Mouse (Mus musculus) frontal cortex, adult (tissue): ENCODE measurements around the gene Gm11437.

Experiments used
- ATAC-seq: cut with Nextera tagmentation; 2 replicates; pipeline ENCODE4 v1.9.2; 2017; ENCODE audit warnings: mild to moderate bottlenecking, moderate library complexity, mixed read lengths; ENCODE audit not compliant: low TSS enrichment

Gene Gm11437

DNA sequence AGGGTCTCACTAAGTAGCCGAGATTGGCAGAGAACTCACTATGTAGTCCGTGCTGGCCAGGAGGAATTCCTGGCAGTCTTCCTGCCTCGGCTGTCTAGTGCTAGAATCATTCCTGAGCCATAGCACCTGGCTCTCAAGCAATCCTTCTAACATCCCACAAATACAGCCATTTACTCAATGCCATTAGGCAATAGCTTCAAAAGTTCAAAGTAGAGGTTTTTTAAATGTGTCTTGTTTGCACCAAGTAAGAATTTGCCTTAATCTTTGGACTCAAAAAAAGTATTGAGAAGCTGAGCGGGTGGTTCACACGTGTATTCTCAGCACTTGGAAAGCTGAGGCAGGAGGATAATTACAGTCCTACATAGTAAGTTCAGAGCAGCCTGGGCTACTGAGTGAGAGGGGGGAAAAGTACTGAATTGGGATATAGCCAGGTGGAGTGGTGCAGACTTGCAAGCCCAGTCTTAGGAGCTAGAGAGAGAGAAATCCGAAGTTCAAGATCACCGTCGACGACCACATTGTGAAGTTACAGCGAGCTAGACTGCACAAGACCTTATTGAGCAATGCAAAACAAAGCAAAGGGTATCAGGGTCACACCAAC is 22.0 kb downstream of the Gm11437 start:
- ATAC-seq = no peak

DNA sequence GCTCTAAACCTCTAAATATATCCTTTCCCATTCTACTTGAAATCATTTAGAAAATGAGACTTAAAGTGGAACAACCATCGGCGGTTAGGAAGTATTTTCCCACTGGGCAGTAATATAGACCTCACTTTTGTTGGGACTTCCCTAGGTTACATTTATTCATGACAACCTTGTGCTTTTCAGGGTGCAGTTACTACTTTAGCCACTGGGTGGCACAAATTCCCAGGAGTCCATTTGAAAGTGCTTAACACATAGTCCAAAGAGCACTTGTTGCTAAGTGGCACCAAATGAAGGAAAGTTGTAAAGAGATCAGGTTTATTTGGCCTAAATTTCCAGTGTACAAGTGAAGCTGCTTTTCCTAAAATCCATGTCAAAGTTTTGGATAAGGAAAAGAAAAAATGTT is 25.5 kb downstream of the Gm11437 start:
- no peak for ATAC-seq

DNA sequence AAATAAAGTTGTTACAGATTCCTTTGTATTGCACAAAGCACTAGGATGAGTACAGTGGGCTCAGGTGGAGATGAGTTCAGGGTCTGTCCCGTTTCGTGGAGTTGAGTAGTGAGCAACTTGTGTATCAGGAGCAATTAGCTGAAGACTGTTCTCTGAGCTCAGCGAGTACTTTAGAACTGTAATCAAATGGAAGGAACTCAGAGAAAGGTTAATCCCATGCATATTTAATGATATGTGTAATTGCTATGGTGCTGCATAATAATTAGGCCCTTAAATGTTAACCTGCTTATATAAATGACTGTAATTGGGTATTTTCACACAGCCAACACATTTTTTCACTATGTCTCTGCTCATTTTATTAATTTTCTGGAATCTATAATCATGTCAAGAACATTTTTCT is 30.8 kb downstream of the Gm11437 start:
- ATAC-seq = no peak

DNA sequence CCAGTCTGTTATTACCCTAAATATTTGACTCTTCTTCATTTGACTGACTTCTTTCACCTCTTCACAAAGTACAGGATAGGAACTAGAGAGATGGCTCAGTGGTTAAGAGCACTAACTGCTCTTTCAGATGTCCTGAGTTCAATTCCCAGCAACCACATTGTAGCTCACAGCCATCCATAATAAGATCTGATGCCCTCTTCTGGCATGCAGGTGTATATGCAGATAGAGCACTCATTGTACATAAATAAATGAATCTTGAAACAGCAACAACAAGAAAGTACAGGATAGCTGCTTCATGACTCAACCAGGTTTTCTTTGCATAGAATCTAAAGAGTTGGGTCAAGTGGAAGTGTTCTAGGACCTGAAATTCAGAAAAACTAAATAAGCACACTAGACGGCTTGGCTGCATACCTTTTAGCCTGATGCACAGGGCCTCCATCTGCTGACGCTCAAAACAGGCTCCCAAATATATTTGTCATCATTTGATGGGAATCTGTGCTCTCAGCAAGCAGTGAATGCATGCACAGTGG is 32.9 kb downstream of the Gm11437 start:
- no peak for ATAC-seq

DNA sequence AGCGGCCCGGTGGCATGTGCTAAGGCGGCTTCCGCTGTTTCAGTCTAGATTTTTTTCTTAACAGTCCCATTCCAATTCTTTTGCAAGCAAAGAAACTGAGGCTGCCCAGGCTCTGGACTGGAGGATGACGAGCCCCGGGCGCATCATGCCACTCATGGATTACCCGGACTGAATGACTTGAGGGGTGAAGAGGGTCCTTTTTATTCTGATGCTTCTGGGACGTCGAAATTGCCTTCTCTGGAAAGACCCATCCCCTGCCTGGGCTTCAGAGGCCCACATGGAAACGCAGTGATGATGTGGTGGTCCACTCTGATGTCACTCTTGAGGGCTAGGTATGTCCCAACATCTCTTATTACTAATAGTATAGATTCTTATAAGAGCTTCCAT is 37.5 kb downstream of the Gm11437 start:
- ATAC-seq = peak; percentile 25

DNA sequence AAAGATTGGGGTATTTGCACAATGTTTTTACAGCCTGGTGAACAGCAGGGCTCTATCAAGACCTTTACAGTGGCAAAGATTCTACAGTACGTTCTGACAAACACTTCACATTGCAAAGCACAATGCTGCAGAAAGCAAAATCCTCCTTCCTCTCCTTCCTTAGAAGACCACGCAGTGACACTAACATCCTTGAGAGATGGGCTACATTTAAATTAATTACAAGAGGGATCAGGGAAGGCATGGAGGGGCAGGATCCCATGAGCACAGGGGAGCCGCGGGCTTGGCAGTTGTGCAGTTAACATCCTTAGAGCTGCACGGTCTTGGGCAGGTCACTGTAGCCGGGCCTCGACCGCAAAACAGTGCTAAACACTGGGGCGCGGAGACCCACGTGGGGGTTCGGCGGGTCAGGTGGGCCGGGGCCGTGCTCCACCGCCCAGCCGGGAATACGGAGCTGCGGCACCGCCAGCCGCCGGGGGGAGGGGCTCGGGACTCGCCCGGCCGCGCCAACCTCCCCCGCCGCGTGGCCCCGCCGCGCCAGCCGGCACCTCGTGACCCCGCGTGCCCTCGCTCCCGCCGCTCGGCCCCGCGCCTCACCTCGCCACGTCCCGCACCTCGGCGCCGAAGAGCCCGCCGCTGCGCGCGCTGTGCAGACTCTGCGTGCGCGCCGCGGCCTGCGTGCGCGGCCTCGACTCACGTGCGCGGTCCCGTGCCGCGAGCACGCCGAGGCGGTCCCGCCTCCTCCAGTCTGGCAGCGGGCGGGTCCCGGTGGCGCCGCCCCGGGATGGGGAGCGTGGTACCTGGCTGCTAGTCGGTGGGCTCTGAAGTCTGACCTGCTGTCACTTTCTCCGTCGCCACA is 38.1 kb downstream of the Gm11437 start, which contains the start of the genes Tada2a and Acaca:
Gene Tada2a (minus strand): TSS at position 658 of the 856 bp plus-strand sequence.
Gene Acaca (plus strand): TSS at position 730 of the 856 bp plus-strand sequence.
- ATAC-seq = peak; percentile 84

DNA sequence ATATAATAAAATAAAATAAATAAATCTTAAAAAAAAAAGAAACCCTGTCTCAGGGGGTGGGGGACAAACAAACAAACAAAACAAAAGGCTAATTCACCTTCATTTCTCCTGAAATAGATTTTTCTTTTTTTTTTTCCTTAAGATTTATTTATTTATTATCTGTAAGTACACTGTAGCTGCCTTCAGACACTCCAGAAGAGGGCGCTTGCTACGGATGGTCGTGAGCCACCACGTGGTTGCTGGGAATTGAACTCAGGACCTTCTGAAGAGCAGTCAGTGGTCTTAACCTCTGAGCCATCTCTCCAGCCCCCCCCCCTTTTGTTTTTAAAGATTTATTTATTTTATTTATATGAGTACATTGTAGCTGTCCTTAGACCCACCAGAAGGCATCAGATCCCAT is 39.3 kb downstream of the Gm11437 start:
- no peak for ATAC-seq

DNA sequence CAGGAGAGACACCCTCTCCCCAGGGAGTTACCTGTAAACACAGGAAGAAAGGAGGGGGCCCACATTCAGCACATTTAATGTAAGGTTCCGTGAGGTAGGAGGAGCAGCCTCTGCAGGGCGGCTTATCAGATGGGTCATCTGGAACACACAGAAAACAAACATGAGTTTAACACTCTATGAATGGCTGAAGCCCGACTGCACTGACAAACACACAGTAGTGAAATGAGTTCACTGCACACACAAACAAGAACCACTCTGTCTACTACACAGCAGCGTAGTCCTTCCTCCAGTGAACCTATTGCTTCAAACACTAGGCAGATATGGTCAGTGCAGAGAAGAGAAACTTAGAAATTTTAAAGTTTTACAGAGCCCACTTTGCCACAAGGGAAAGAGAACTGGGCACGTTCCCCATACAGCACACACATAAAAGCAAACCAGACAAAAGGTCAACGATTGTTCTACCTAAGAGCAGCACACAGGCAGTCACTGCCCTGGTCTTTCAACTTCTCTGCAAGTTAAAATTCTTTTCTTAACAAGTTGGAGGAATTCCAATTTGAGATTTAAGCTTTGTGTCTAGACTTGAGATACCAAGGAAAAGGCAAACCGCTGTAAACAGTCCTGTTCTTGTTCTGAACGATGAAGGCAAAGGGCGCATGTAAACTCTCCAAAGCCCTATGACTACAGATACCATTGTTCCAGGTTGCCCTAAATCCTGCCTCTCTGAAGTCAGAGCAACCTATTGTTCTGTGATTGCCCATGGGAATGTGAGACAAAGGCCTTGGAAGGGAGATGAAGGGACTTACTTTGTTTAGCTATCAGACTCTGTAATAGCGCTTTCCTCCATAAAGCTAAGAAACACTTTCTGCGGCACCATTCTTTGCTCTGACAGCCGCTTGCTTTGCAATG is 46.0 kb downstream of the Gm11437 start:
- no peak for ATAC-seq

DNA sequence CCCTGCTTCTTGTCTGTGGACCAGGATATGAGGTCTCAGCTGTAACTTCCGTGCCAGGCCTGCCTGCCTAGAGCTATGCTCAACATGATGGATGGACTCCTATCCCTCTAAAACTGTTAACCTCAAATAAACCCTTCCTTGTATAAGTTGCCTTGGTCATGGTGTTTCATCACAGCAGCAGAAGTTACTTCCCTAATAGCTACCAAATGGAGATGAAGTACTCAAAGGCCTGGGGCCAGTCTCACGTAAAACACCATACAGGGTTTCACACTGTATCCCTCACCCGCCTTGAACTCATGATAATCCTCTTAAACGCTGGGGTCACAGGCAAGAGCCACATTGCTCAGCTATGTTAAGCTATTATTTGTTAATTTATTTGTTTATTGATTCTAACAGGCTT is 49.8 kb downstream of the Gm11437 start:
- ATAC-seq = no peak

DNA sequence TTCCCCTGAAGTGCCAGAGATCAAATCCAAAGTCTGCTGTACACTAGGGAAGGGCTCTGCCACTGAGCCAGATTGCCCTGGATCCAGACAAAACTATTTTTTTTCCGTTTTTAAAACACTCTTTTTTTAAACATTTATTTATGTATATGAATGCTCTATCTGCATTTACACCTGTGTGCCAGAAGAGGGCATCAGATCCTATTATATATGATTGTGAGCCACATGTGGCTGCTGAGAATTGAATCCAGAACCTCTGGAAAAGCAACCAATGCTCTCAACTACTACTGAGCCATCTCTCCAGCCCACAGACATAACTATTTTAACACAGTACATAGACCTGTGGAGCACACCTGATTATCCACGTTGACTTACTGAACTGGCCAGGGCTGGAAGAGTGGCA is 51.1 kb downstream of the Gm11437 start:
- ATAC-seq = no peak

DNA sequence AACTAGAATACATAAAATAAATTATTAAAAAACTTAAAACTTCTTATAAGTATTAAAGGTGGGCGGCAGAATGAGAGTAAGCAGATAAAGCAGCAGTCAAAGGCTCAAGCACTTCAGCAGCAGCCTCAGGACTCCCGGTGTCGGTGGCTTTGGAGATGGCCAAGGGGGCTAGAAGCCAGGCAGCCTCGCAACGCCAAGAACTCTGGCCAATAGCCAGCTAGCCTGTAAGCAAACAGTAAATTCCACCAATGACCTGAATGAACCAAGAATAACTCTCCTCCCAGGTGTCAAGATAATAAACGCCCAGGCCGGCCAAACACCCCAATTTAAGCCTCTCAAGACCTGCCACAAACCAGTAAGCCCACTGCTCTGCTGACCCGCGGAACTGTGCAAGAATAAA is 51.6 kb downstream of the Gm11437 start:
- ATAC-seq = no peak

DNA sequence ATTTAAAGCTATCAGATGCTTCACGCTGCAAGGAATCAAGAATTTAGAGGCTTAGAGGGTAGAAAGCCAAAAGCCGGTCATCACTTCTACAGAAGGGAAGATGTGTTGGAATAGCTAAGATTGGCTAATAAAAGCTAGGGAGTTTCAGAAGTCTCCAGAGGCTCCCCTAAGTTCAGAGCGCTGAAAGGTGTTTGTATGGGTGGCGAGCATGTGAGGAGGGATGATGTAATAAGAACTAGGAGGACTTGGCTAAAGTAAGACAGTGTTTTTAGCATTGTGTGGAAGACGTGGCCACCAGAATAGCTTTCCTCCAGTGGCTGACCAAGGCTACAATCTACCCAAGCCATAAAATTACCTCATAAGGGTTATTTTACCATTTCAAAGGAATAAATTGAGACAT is 53.7 kb downstream of the Gm11437 start:
- peak; percentile 78 for ATAC-seq

DNA sequence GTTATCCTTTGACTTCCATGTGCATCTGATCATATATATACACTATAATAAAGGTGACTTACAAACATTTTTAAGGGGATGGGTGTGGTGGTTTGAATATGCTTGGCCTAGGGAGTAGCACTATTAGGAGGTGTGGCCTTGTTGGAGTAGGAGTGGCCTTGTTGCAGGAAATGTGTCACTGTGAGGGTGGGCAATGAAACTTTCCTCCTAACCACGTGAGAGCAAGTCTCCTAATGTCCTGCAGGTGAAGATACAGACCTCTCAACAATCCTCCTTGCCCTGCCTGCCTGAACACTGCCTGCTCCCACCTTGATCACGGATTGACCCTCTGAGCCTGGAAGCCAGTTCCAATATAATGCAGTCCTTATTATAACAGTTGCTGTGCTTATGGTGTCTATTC is 60.1 kb downstream of the Gm11437 start:
- no peak for ATAC-seq

DNA sequence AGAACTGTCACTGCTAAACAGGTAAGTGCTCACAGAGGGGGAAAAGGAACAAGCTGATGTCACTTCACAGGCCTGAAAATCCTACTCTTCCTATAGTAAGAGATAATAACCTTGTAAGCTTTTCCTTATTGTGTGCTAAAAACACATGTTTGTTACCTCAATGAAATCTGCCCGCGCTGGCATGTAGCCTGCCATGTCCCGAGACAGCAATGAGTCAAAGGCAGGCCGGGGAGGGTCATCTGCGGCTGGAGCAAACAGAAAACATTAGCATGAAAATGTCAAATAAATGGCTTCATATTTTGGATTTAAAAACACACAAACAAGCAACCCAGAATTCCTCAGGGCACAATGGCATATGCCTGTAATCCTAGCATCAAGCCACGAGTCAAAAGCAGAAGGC is 63.2 kb downstream of the Gm11437 start:
- no peak for ATAC-seq

DNA sequence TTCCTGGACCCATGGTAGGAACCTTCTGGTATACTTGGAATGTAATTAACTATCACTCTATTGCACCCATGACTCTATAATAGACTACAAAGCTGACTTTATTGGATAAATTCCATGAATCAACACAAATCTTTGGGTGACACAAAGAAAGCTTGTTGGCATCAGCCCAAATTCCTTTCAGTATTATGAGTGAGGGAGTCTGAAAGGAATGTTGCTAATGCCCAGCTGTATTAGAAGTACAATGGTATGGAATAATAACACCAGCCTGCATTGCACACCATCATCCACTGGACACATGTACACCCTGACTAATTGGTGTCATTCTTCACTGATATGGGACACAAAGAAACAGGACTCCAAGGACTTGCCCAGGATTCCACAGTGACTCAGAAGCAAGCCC is 66.1 kb downstream of the Gm11437 start:
- ATAC-seq = no peak
